Mouse (Mus musculus) small intestine, adult 2 months (tissue): ENCODE results near the gene Olfr1480. TPM values are rescaled to one million over a fixed set of nuclear protein-coding genes. Genes with fewer than 3 reads are reported as not detected.

Source experiments
- H3K27ac ChIP-seq: fragments of 200-500 bp; 2 replicates; pipeline ENCODE4 v1.5.1; 2012; ENCODE audit warnings: low read depth, low read length, control low read depth, inconsistent platforms; ENCODE audit not compliant: insufficient read depth
- H3K27me3 ChIP-seq: fragments of 200-500 bp; 2 replicates; pipeline ENCODE4 v1.6.1; 2012; ENCODE audit warnings: mild to moderate bottlenecking, moderate library complexity, low read length, inconsistent platforms; ENCODE audit not compliant: control insufficient read depth, insufficient read depth
- H3K36me3 ChIP-seq: fragments of 200-500 bp; 2 replicates; pipeline ENCODE4 v1.6.1; 2012; ENCODE audit warnings: mild to moderate bottlenecking, low read length, control low read depth, inconsistent platforms; ENCODE audit not compliant: control insufficient read depth, insufficient read depth
- H3K4me1 ChIP-seq: fragments of 200-500 bp; 2 replicates; pipeline ENCODE4 v1.6.1; 2012; ENCODE audit warnings: low read length, inconsistent platforms, mixed read lengths; ENCODE audit not compliant: control insufficient read depth, insufficient read depth, insufficient read length
- H3K4me3 ChIP-seq: fragments of 200-500 bp; 2 replicates; pipeline ENCODE4 v1.5.1; 2012; ENCODE audit warnings: low read depth, mild to moderate bottlenecking, control low read depth, inconsistent platforms, low read length, moderate library complexity
- CTCF ChIP-seq: fragments of 200-500 bp; IDR thresholded peaks from 2 replicates; pipeline ENCODE4 v1.5.1; 2012; ENCODE audit warnings: low read depth, mild to moderate bottlenecking, control low read depth, inconsistent platforms, low read length, moderate library complexity, mixed read lengths; ENCODE audit not compliant: insufficient replicate concordance, insufficient read length; ENCODE audit errors: extremely low read depth
- POLR2A ChIP-seq: fragments of 200-500 bp; IDR thresholded peaks from 2 replicates; pipeline ENCODE4 v1.6.1; 2012; ENCODE audit warnings: low read depth, mild to moderate bottlenecking, control low read depth, inconsistent platforms, low read length, moderate library complexity
- WGBS: fragments of 180-500 bp; shearing (Covaris S2); methylation state at CpG from one replicate; pipeline ENCODE4 v1.1.7; 2018; 5-methylcytosine and 5-hydroxymethylcytosine counted together
- polyA plus RNA-seq: library from polyadenylated mRNA; depleted of rRNA; stranded (reverse); fragments of >200 nt; gene quantifications from 2 replicates; pipeline ENCODE4 v1.2.3, GENCODE M21; 2012; rRNA removed

Olfr1480 gene
- polyA plus RNA-seq, result not detected in 2 replicates

DNA sequence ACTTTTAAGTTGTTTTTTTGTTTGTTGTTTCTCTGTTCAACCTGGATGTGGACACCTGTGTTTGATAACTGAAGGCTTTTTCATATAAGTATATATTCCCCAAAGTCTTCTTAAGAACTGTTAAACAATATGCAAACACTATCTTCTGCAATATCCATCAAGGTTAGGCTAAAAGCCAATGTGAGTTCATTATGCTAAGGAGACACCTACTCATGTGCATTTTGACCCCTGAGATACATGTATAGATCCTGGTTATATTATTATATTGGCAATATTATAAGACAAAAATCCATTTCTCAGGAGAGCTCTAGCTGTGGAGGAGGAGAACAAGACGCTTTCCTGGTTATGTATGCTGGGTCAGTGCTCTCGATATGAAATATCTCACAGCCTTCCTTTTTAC lies at the start of gene Olfr1480:
Gene Olfr1480 (plus strand): TSS at position 301 of the 400 bp plus-strand sequence.
- H3K4me3 ChIP-seq, result no peak within 1 kb of the TSS
- 68% methylated on average over 2 of the region's 2 CpGs for WGBS
- no peaks in the 10 kb centered on the region for H3K27me3 ChIP-seq
- TF ChIP-seq CTCF (no peak), POLR2A (no peak)
- no peak within 1 kb of the TSS for H3K27ac ChIP-seq
- no peaks in the 10 kb centered on the region for H3K4me1 ChIP-seq
- no peaks in the 10 kb centered on the region for H3K36me3 ChIP-seq

GRCm38 (mm10) chr19:13480096-13480495 lies 47.6 kb upstream of the Olfr1480 start, which contains the start of gene Olfr1475:
Gene Olfr1475 (minus strand): TSS chr19:13480196.
- H3K27ac ChIP-seq, result no peak within 1 kb of the TSS
- H3K36me3 ChIP-seq, result no peaks in the 10 kb centered on the region
- H3K4me3 ChIP-seq, result no peak within 1 kb of the TSS
- no peak for TF ChIP-seq CTCF
- TF ChIP-seq POLR2A, result no peak
- H3K4me1 ChIP-seq, result no peaks in the 10 kb centered on the region
- no peaks in the 10 kb centered on the region for H3K27me3 ChIP-seq

DNA sequence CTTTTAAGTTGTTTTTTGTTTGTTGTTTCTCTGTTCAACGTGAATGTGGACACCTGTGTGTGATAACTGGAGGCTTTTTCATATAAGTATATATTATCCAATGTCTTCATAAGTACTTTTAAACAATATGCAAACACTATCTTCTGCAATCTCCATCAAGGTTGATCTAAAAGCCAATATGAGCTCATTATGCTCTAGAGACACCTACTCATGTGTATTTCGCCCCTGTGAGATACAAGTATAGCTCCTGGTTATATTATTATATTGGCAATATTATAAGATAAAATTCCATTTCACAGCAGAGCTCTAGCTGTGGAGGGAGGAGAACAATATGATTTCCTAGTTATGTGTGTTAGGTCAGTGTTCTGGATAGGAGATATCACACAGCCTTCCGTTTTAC lies 27.5 kb upstream of the Olfr1480 start, which contains the start of gene Olfr1477:
Gene Olfr1477 (plus strand): TSS at position 301 of the 400 bp plus-strand sequence.
- no peaks in the 10 kb centered on the region for H3K4me1 ChIP-seq
- 61% methylated on average over 3 of the region's 3 CpGs for WGBS
- no peak within 1 kb of the TSS for H3K4me3 ChIP-seq
- no peaks in the 10 kb centered on the region for H3K27me3 ChIP-seq
- H3K27ac ChIP-seq, result no peak within 1 kb of the TSS
- no peak for TF ChIP-seq POLR2A
- no peak for TF ChIP-seq CTCF
- no peaks in the 10 kb centered on the region for H3K36me3 ChIP-seq

Other genes starting within 250 kb of the Olfr1480 start
- gene Olfr1465, start 212.4 kb upstream of the Olfr1480 start, polyA plus RNA-seq, result not detected in 2 replicates
- not detected in 2 replicates for gene Olfr1466, start 189.1 kb upstream of the Olfr1480 start, polyA plus RNA-seq
- not detected in 2 replicates for gene Olfr1467, start 165.7 kb upstream of the Olfr1480 start, polyA plus RNA-seq
- not detected in 2 replicates for gene Olfr1469, start 120.1 kb upstream of the Olfr1480 start, polyA plus RNA-seq
- gene Olfr1471, start 84.5 kb upstream of the Olfr1480 start, polyA plus RNA-seq, result not detected in 2 replicates
- gene Olfr1472, start 71.8 kb upstream of the Olfr1480 start, polyA plus RNA-seq, result not detected in 2 replicates
- gene Olfr1474, start 58.3 kb upstream of the Olfr1480 start, polyA plus RNA-seq, result not detected in 2 replicates
- not detected in 2 replicates for gene Olfr1475, start 47.7 kb upstream of the Olfr1480 start, polyA plus RNA-seq
- not detected in 2 replicates for gene Olfr1477, start 27.4 kb upstream of the Olfr1480 start, polyA plus RNA-seq
- not detected in 2 replicates for gene Olfr1484, start 55.6 kb downstream of the Olfr1480 start, polyA plus RNA-seq
- not detected in 2 replicates for gene Olfr1487, start 89.5 kb downstream of the Olfr1480 start, polyA plus RNA-seq
- gene Olfr1489, start 103.7 kb downstream of the Olfr1480 start, polyA plus RNA-seq, result not detected in 2 replicates
- not detected in 2 replicates for gene Olfr1490, start 123.2 kb downstream of the Olfr1480 start, polyA plus RNA-seq
- not detected in 2 replicates for gene Olfr1491, start 169.4 kb downstream of the Olfr1480 start, polyA plus RNA-seq
- not detected in 2 replicates for gene Olfr1493-ps1, start 195.4 kb downstream of the Olfr1480 start, polyA plus RNA-seq
- gene Olfr1494, start 211.8 kb downstream of the Olfr1480 start, polyA plus RNA-seq, result not detected in 2 replicates
- not detected in 2 replicates for gene Olfr1495, start 236.7 kb downstream of the Olfr1480 start, polyA plus RNA-seq
- not detected in 2 replicates for gene Olfr1496, start 250.0 kb downstream of the Olfr1480 start, polyA plus RNA-seq